Mouse (Mus musculus) lung, postnatal 0 days (tissue): ENCODE measurements around the gene Sbno1. TPM values are rescaled to one million over a fixed set of nuclear protein-coding genes. Genes with fewer than 3 reads are reported as not detected.
A peak's percentile ranks its signal among the peaks of the same experiment; 100 is the strongest.

Source experiments
- ATAC-seq: fragments of 200-750 bp; cut with Nextera tagmentation; 2 replicates; pipeline ENCODE4 v1.8.0; 2017; ENCODE audit warnings: moderate library complexity
- DNase-seq: peaks from one replicate; pipeline ENCODE4 v3.0.0-alpha.2; 2016; ENCODE audit warnings: low spot score
- H3K27ac ChIP-seq: fragments of 300-500 bp; sonication (generic); 2 replicates; pipeline ENCODE4 v1.5.1; 2014; ENCODE audit warnings: antibody characterized with exemption, mild to moderate bottlenecking, low read length, mixed read lengths
- H3K27me3 ChIP-seq: fragments of 300-500 bp; sonication (generic); replicated peaks from 2 replicates; pipeline ENCODE4 v1.6.1; 2014; ENCODE audit warnings: low read length, mixed read lengths; ENCODE audit not compliant: insufficient read depth
- H3K36me3 ChIP-seq: fragments of 300-500 bp; sonication (generic); 2 replicates; pipeline ENCODE4 v1.6.1; 2014; ENCODE audit warnings: low read length, mixed read lengths; ENCODE audit not compliant: insufficient read depth
- H3K4me1 ChIP-seq: fragments of 300-500 bp; sonication (generic); 2 replicates; pipeline ENCODE4 v1.6.1; 2014; ENCODE audit warnings: antibody characterized with exemption, low read depth, low read length, mixed read lengths; ENCODE audit not compliant: insufficient read depth
- H3K4me2 ChIP-seq: fragments of 300-500 bp; sonication (generic); replicated peaks from 2 replicates; pipeline ENCODE4 v1.6.1; 2014; ENCODE audit warnings: low read depth, mild to moderate bottlenecking, low read length, moderate library complexity, mixed read lengths
- H3K4me3 ChIP-seq: fragments of 300-500 bp; sonication (generic); 2 replicates; pipeline ENCODE4 v1.5.1; 2014; ENCODE audit warnings: low read depth, low read length
- H3K9ac ChIP-seq: fragments of 300-500 bp; sonication (generic); replicated peaks from 2 replicates; pipeline ENCODE4 v1.6.1; 2014; ENCODE audit warnings: low read depth, mild to moderate bottlenecking
- H3K9me3 ChIP-seq: fragments of 300-500 bp; sonication (generic); 2 replicates; pipeline ENCODE4 v1.6.1; 2016; ENCODE audit warnings: low read length, mixed read lengths
- CTCF ChIP-seq: IDR thresholded peaks from 2 replicates; pipeline ENCODE4 v1.5.1; 2016; ENCODE audit warnings: antibody characterized with exemption, mild to moderate bottlenecking
- EP300 ChIP-seq: IDR thresholded peaks from 2 replicates; pipeline ENCODE4 v1.6.1; 2016; ENCODE audit warnings: antibody characterized with exemption, mild to moderate bottlenecking, control low read depth
- WGBS: fragments of 180-500 bp; shearing (Covaris S2); extraction: QIAGEN DNeasy Blood & Tissue Kit; methylation state at CpG from one replicate; pipeline ENCODE4 v1.1.7; 2014; 5-methylcytosine and 5-hydroxymethylcytosine counted together
- polyA plus RNA-seq: library from polyadenylated mRNA; unstranded; fragments of >200 nt; fragmentation: Nextera tagmentation; extraction: Ambion mirVana; gene quantifications from 2 replicates; pipeline ENCODE4 v1.2.1, GENCODE M21; 2015

The Sbno1 gene
- polyA plus RNA-seq, 1 experiment from 2014 or later: 46.5 TPM

- ATAC-seq: no peak
- Histone ChIP-seq H3K4me3 (peak overlapping the region; percentile 97; the same call in 1 of the 2 replicates), H3K9me3 (no peaks in the 10 kb centered on the region), H3K4me1 (peaks cover 20% of the 10 kb centered on the region), H3K27me3 (no peaks in the 10 kb centered on the region), H3K9ac (no peak overlapping the region), H3K4me2 (peak overlapping the region; percentile 96), H3K36me3 (no peaks in the 10 kb centered on the region), H3K27ac (no peak overlapping the region)
- TF ChIP-seq EP300 (no peak), CTCF (no peak)
- WGBS: 2% methylated on average over 10 of the region's 12 CpGs
- DNase-seq: no peak
These were observed 70.3 kb downstream of the Sbno1 start for GRCm38 (mm10) chr5:124355425-124355959.

- Histone ChIP-seq H3K4me3 (peak overlapping the region; percentile 97), H3K9me3 (no peaks in the 10 kb centered on the region), H3K27me3 (no peaks in the 10 kb centered on the region), H3K4me2 (peak overlapping the region; percentile 96), H3K27ac (peak overlapping the region; percentile 62), H3K9ac (peak overlapping the region; percentile 94), H3K36me3 (no peaks in the 10 kb centered on the region), H3K4me1 (peaks cover 20% of the 10 kb centered on the region)
- ATAC-seq: peak; percentile 61
- WGBS: under 1% methylated on average over 26 of the region's 60 CpGs
- peak; percentile 70 for DNase-seq
- no peak for TF ChIP-seq EP300
- TF ChIP-seq CTCF: no peak
These were observed 71.0 kb downstream of the Sbno1 start for GRCm38 (mm10) chr5:124354574-124355424.

DNA sequence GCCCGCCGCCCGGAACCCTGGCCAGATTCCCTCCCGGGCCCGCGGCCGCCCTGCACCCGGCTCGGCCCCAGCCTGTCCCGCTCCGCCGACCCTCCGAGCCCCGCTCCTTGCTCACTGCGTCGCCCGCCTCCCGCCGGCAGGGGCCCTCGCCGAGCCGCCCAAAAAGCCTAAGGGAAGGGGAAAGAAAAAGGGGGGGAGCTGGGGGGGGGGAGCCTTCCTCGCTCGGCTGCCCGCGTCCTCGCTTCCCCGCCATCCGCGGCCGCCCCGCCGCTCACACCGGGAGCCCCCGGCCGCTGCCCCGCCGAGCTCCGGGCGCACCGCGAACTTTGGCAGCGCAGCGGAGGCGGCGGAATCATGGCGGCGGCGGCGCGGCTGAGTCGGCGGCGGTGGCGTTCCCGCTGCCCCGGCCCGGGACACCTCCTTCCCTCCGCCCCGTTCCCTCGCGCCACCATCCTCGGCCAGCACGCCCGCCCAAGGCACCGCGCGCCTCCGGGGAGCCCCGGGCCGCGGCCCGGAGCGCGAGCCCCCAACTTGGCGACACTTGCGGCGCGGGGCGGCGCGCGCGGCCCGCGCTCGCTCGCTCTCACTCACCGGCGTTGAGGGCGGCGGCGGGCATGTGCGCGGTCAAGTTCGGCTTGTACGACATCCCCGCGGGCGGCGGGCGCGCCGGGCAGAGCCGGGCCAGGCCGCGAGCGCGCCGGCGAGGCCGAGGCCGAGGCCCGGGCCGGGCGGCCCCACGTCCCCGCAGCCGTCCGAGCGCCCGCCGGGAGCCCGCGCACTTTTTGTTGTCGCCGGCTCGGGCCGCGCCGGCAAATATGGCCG, 71.9 kb downstream of the Sbno1 start:
- Histone ChIP-seq H3K4me3 (peak overlapping the region; percentile 97), H3K9ac (peak overlapping the region; percentile 94), H3K27me3 (no peaks in the 10 kb centered on the region), H3K4me2 (peak overlapping the region; percentile 96), H3K9me3 (no peaks in the 10 kb centered on the region), H3K36me3 (peaks cover 6% of the 10 kb centered on the region; the same call in 1 of the 2 replicates), H3K27ac (peak overlapping the region; percentile 96), H3K4me1 (peaks cover 20% of the 10 kb centered on the region)
- peak; percentile 76 for DNase-seq
- 4% methylated on average over 11 of the region's 132 CpGs for WGBS
- no peak for TF ChIP-seq EP300
- TF ChIP-seq CTCF: peak; percentile 66
- ATAC-seq: peak; percentile 54

GRCm38 (mm10) chr5:124353011-124353725, 72.6 kb downstream of the Sbno1 start:
- H3K4me3 ChIP-seq: peak overlapping the region; percentile 97
- peak overlapping the region; percentile 96 for H3K27ac ChIP-seq
- H3K9me3 ChIP-seq: no peaks in the 10 kb centered on the region
- peak overlapping the region; percentile 96 for H3K4me2 ChIP-seq
- TF ChIP-seq CTCF: no peak
- TF ChIP-seq EP300: no peak
- no peaks in the 10 kb centered on the region for H3K27me3 ChIP-seq
- no peak for ATAC-seq
- peaks cover 7% of the 10 kb centered on the region; the same call in 1 of the 2 replicates for H3K36me3 ChIP-seq
- H3K9ac ChIP-seq: peak overlapping the region; percentile 94
- peak; percentile 29 for DNase-seq
- WGBS: under 1% methylated on average over 27 of the region's 32 CpGs
- H3K4me1 ChIP-seq: peaks cover 20% of the 10 kb centered on the region

DNA sequence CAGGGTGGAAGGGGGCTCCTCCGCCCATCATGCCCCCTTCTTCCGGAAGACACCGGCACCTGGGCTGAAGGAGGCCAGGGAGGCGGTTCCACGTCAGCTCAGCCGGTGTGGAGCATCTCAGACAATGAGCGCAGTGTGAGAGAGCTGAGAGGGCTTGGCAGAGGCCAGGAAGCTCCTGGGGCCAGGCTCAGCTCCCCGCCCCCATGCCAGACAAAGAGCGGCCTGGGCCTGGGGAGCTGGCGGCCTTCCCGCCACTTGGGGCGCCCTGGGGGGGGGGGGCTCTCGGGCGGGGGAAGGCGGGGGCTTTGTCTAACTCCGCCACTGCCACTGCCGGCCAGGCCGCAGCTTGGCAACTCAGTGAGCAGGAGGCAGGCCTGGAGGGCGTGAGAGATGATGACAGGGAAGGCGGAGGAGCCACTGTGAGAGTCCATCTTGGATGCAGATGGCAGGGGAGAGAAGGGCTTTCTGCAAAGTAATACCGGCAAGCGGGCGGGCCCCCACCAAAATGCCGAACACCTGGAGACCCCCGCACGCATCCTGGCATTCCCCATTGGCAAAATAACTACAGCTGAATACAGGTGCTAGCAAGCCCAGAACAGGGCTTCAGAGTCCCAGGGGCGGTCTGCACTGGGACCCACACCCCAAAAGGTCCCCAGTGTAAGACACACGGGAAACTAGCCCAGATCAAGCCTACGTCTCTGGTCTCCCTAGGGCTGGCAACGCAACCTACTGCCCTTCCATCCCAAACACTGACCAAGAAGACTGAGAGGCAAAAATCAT, 73.5 kb downstream of the Sbno1 start:
- DNase-seq: peak; percentile 94
- peak; percentile 79 for ATAC-seq
- 1% methylated on average over 24 of the region's 30 CpGs for WGBS

More for the DNA sequence above, 73.5 kb downstream of the Sbno1 start:
- Histone ChIP-seq H3K4me3 (peak overlapping the region; percentile 97), H3K9ac (peak overlapping the region; percentile 94; the same call in 1 of the 2 replicates), H3K36me3 (peaks cover 10% of the 10 kb centered on the region; the same call in 1 of the 2 replicates), H3K27ac (peak overlapping the region; percentile 96), H3K27me3 (no peaks in the 10 kb centered on the region), H3K9me3 (no peaks in the 10 kb centered on the region), H3K4me1 (peaks cover 20% of the 10 kb centered on the region), H3K4me2 (peak overlapping the region; percentile 96)
- TF ChIP-seq CTCF (peak; percentile 35), EP300 (no peak)
